Mouse (Mus musculus): ENCODE results near the gene Srbd1. TPM values are rescaled to one million over a fixed set of nuclear protein-coding genes. Genes with fewer than 3 reads are reported as not detected.

Gene Srbd1
- polyA plus RNA-seq, 1 experiment: 5.9 TPM

Other genes with a start within 250 kb of the Srbd1 start
- 5.8 and 9.3 TPM in 2 replicates for gene Prkce, start 22.6 kb upstream of the Srbd1 start, polyA plus RNA-seq (2012; rRNA removed)

Data from urinary bladder, adult 2 months (tissue).